In the genomic region with DNA sequence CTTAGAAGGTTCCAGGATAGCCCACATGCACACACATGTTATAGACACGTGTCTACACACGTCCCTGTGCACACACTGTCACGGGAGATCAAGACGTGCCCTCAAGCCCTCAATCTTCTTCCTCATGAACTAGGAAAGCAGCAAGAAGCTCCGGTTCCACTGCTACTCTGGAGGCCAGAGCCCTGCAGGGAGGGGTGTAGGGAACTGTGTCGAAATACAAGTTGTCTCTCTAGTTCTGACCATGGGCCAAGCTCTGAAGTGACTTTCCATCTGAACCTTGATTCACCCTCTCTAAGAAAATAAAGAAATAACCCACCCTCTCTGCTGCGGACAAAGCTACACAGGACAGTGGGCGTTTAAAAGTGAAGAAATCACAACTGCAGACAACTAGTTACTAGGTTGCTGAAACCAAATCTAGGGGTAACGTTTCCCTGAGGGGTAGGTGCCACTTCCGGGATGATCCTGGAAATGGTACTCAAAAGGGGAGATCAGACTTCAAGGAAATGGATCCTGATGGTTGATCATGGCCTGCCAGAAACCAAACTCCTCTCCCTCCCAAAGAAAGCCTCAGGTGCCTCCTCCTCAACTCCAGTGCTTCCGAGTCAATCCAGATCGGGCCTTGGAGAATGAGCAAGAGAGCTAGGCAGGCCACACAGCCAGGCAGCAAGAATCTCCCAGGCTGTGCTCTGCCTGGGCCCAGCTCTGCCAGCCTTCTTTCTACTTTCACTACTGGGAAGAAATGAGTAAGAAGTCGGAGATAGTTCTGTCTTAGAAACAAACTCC, we compare ENCODE assay signal across 8 mouse cellular contexts. TPM values are rescaled to one million over a fixed set of nuclear protein-coding genes. Genes with fewer than 3 reads are reported as not detected.
A peak's percentile ranks its signal among the peaks of the same experiment; 100 is the strongest.
DNase-seq lines count a peak whose midpoint lies in the region; ATAC-seq and TF ChIP-seq lines count a peak whose summit lies in the region.

No protein-coding gene starts in this region.

- peak; percentile 25 for DNase-seq in cerebellum, adult 9-10 months
- no peak for DNase-seq in cerebellum, adult 18-20 months
- peak; percentile 61 for DNase-seq in CD4-positive, CD25-positive, alpha-beta regulatory T cell, adult 2 months (ENCODE audit: low read depth, low spot score)
- DNase-seq in fat pad, adult 2 months (ENCODE audit: extremely low read depth, low read depth, low spot score) = peak; percentile 87
- no peak for DNase-seq in left cerebral cortex, adult 8-10 months (ENCODE audit: low spot score in 2 of 2)
- no peak for DNase-seq in layer of hippocampus, adult 9-10 months (ENCODE audit: low spot score)

- TF ChIP-seq CTCF in intestine, postnatal 0 days (IDR thresholded peaks at IDR 0.05; ENCODE audit: low read depth) = no peak

- peak overlapping the region; percentile 97 for H3K9ac ChIP-seq in intestine, postnatal 0 days (ENCODE audit: low read depth, low read length)
- H3K9ac ChIP-seq in midbrain, embryonic 15.5 days = peak overlapping the region; percentile 81

- peak overlapping the region; percentile 82 for H3K4me2 ChIP-seq in intestine, postnatal 0 days (replicated peaks; ENCODE audit: low read depth)
- H3K4me2 ChIP-seq in midbrain, embryonic 15.5 days = peak overlapping the region; percentile 95

- peak overlapping the region; percentile 98 for H3K27ac ChIP-seq in intestine, postnatal 0 days (ENCODE audit: low read depth, low read length)
- peak overlapping the region; percentile 83; the same call in 1 of the 2 replicates for H3K27ac ChIP-seq in midbrain, embryonic 15.5 days

- H3K27me3 ChIP-seq in intestine, postnatal 0 days (replicated peaks; ENCODE audit: control insufficient read depth, insufficient read depth, low read length) = no peaks in the 10 kb centered on the region
- H3K27me3 ChIP-seq in midbrain, embryonic 15.5 days (replicated peaks) = no peaks in the 10 kb centered on the region

- 40% methylated on average over 13 of the region's 13 CpGs for WGBS in intestine, postnatal 0 days
- WGBS in midbrain, embryonic 15.5 days = 66% methylated on average over 13 of the region's 13 CpGs

- peak overlapping the region; percentile 81 for H3K4me3 ChIP-seq in intestine, postnatal 0 days (ENCODE audit: low read depth, low read length)
- H3K4me3 ChIP-seq in midbrain, embryonic 15.5 days = peak overlapping the region; percentile 88

- no peak for ATAC-seq in intestine, postnatal 0 days
- ATAC-seq in midbrain, embryonic 15.5 days (replicated peaks) = no peak

- 0 out of 2 replicates have a peak, but pooled peaks cover 6% of the 10 kb centered on the region for H3K4me1 ChIP-seq in intestine, postnatal 0 days (replicated peaks; ENCODE audit: control insufficient read depth, insufficient read depth, low read length)
- H3K4me1 ChIP-seq in midbrain, embryonic 15.5 days = peaks cover 32% of the 10 kb centered on the region

- H3K36me3 ChIP-seq in intestine, postnatal 0 days (ENCODE audit: control insufficient read depth, insufficient read depth) = peaks cover 33% of the 10 kb centered on the region
- H3K36me3 ChIP-seq in midbrain, embryonic 15.5 days (replicated peaks) = peaks cover 7% of the 10 kb centered on the region

- H3K9me3 ChIP-seq in intestine, postnatal 0 days (ENCODE audit: control insufficient read depth) = no peaks in the 10 kb centered on the region
- no peaks in the 10 kb centered on the region for H3K9me3 ChIP-seq in midbrain, embryonic 15.5 days

RNA-seq across cellular contexts. Expression of gene Sidt2, which starts 1.4 kb away (rescaled TPM):
- polyA plus RNA-seq in intestine, postnatal 0 days (2015; fragmentation: Nextera tagmentation; extraction: Ambion mirVana) = 65.0 and 70.5 TPM in 2 replicates
- 51.9 and 52.8 TPM in 2 replicates for polyA plus RNA-seq in midbrain, embryonic 15.5 days (2015; fragmentation: Nextera tagmentation; extraction: Ambion mirVana)
- total RNA-seq in left cerebral cortex, adult 8-10 months (2022) = 10 to 100 TPM; 77.9 to 79.8 (median 78.2) TPM

RNA-seq across cellular contexts. Expression of gene Tagln, which starts 17.8 kb away (rescaled TPM):
- polyA plus RNA-seq in intestine, postnatal 0 days (2015; fragmentation: Nextera tagmentation; extraction: Ambion mirVana) = 416 and 455 TPM in 2 replicates
- polyA plus RNA-seq in midbrain, embryonic 15.5 days (2015; fragmentation: Nextera tagmentation; extraction: Ambion mirVana) = 5.3 and 5.7 TPM in 2 replicates
- total RNA-seq in left cerebral cortex, adult 8-10 months (2022) = 10 to 100 TPM in 1 of 4 experiments, 1 to 10 TPM in 3; 8.9 to 17.1 (median 9.1) TPM

RNA-seq across cellular contexts. Expression of gene Rnf214, which starts 47.0 kb away (rescaled TPM):
- polyA plus RNA-seq in intestine, postnatal 0 days (2015; fragmentation: Nextera tagmentation; extraction: Ambion mirVana) = 21.5 and 27.6 TPM in 2 replicates
- polyA plus RNA-seq in midbrain, embryonic 15.5 days (2015; fragmentation: Nextera tagmentation; extraction: Ambion mirVana) = 106 and 112 TPM in 2 replicates
- 10 to 100 TPM; 72.3 to 85.7 (median 81.2) TPM for total RNA-seq in left cerebral cortex, adult 8-10 months (2022)

RNA-seq across cellular contexts. Expression of gene Pcsk7, which starts 47.4 kb away (rescaled TPM):
- polyA plus RNA-seq in intestine, postnatal 0 days (2015; fragmentation: Nextera tagmentation; extraction: Ambion mirVana) = 16.9 and 17.3 TPM in 2 replicates
- 26.0 and 27.5 TPM in 2 replicates for polyA plus RNA-seq in midbrain, embryonic 15.5 days (2015; fragmentation: Nextera tagmentation; extraction: Ambion mirVana)
- 10 to 100 TPM; 20.5 to 28.5 (median 23.0) TPM for total RNA-seq in left cerebral cortex, adult 8-10 months (2022)

RNA-seq across cellular contexts. Expression of gene Pafah1b2, which starts 58.8 kb away (rescaled TPM):
- polyA plus RNA-seq in intestine, postnatal 0 days (2015; fragmentation: Nextera tagmentation; extraction: Ambion mirVana) = 78.1 and 78.2 TPM in 2 replicates
- polyA plus RNA-seq in midbrain, embryonic 15.5 days (2015; fragmentation: Nextera tagmentation; extraction: Ambion mirVana) = 269 and 290 TPM in 2 replicates
- total RNA-seq in left cerebral cortex, adult 8-10 months (2022) = 100 to 1,000 TPM; 206 to 233 (median 217) TPM

Comparison
In these comparisons a context has a peak if more than half of its experiments do, and no peak if none do; other contexts are left out.
1. DNase-seq: peak in cerebellum, adult 9-10 months (single experiment), CD4-positive, CD25-positive, alpha-beta regulatory T cell, adult 2 months (single experiment) and fat pad, adult 2 months (single experiment); none in cerebellum, adult 18-20 months (0 of 2), left cerebral cortex, adult 8-10 months (0 of 2) and layer of hippocampus, adult 9-10 months (single experiment).
2. RNA of gene Tagln, which starts 17.8 kb away (polyA plus RNA-seq): 416 to 455 TPM in intestine, postnatal 0 days; 5.3 to 5.7 TPM in midbrain, embryonic 15.5 days; every median in the first group is over 10 times any median in the second.